Mouse (Mus musculus): ENCODE measurements around the gene Stk19.

DNA sequence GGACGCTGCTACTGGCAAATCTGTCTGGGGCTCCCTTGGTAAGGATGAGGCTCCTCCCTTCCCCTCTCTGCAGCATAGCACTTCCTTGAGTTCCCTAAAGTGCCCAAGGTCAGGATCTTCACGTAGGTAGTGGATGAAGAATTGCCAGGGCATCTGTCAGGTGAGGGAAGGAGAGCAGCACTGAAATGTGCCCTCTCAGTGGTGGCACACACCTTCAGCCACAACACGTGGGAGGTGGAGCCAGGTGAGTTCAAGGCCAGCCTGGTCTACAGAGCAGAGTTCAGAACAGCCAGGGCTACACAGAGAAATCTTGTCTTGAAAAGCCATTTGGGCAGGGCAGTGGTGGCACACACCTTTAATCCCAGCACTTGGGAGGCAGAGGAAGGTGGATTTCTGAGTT, 18.0 kb upstream of the Stk19 start:
- no peak for TF ChIP-seq CTCF (conservative IDR thresholded peaks at IDR 0.05; ENCODE audit: low read length)
- no peak for TF ChIP-seq NANOG (IDR thresholded peaks at IDR 0.05; ENCODE audit: borderline replicate concordance, low read length)
- no peak for TF ChIP-seq POU5F1 (IDR thresholded peaks at IDR 0.05; ENCODE audit: borderline replicate concordance, low read length)

Measured in E14TG2a.4 (cell line).